Mouse (Mus musculus): ENCODE results near the gene Ccdc173. TPM values are rescaled to one million over a fixed set of nuclear protein-coding genes. Genes with fewer than 3 reads are reported as not detected.

The Ccdc173 gene
- polyA plus RNA-seq (2012; rRNA removed) = 0.29 and 0.39 TPM in 2 replicates

GRCm38 (mm10) chr2:69789429-69790069 lies at the start of gene Ccdc173, which contains the start of gene Phospho2:
Ccdc173 (minus strand) TSS chr2:69789575.
Phospho2 (plus strand) TSS chr2:69789623.

GRCm38 (mm10) chr2:69821711-69822110 lies 32.3 kb upstream of the Ccdc173 start, which contains the start of gene Klhl23:
Klhl23 (plus strand) TSS chr2:69821944.

GRCm38 (mm10) chr2:69722273-69722649 lies 67.1 kb downstream of the Ccdc173 start, which contains the start of gene Ppig:
Ppig (plus strand) TSS chr2:69722545.

GRCm38 (mm10) chr2:69712981-69713625 lies 76.3 kb downstream of the Ccdc173 start, which contains the start of gene Fastkd1:
Fastkd1 (minus strand) TSS chr2:69713516.

Other genes with a start within 250 kb of the Ccdc173 start
- gene Lrp2, start 203.5 kb downstream of the Ccdc173 start, polyA plus RNA-seq (2012; rRNA removed) = 0.09 and 0.12 TPM in 2 replicates
- 2.4 and 2.9 TPM in 2 replicates for gene Bbs5, start 142.4 kb downstream of the Ccdc173 start, polyA plus RNA-seq (2012; rRNA removed)
- 0.02 and 0.04 TPM in 2 replicates for gene Klhl41, start 119.5 kb downstream of the Ccdc173 start, polyA plus RNA-seq (2012; rRNA removed)
- gene Fastkd1, start 76.1 kb downstream of the Ccdc173 start, polyA plus RNA-seq (2012; rRNA removed) = 4.9 and 6.8 TPM in 2 replicates
- gene Ppig, start 67.0 kb downstream of the Ccdc173 start, polyA plus RNA-seq (2012; rRNA removed) = 7.7 and 8.0 TPM in 2 replicates
- 8.4 and 13.4 TPM in 2 replicates for gene Phospho2, start within 50 bp of the Ccdc173 start, polyA plus RNA-seq (2012; rRNA removed)
- 8.1 and 10.1 TPM in 2 replicates for gene Klhl23, start 32.4 kb upstream of the Ccdc173 start, polyA plus RNA-seq (2012; rRNA removed)
- gene Ssb, start 72.0 kb upstream of the Ccdc173 start, polyA plus RNA-seq (2012; rRNA removed) = 50.9 and 51.9 TPM in 2 replicates
- gene Mettl5, start 96.0 kb upstream of the Ccdc173 start, polyA plus RNA-seq (2012; rRNA removed) = 8.4 and 8.5 TPM in 2 replicates
- gene Ubr3, start 107.7 kb upstream of the Ccdc173 start, polyA plus RNA-seq (2012; rRNA removed) = 8.9 and 9.6 TPM in 2 replicates
- gene Myo3b, start 249.6 kb upstream of the Ccdc173 start, polyA plus RNA-seq (2012; rRNA removed) = not detected in 2 replicates

Data from liver, embryonic 18 days (tissue).